Mouse (Mus musculus) embryo, embryonic 10 days (tissue): Measurements from ENCODE around the gene Lrrc43.
"Not testable (repeated sequence)": the region's sequence is repeated elsewhere in the genome, so short reads cannot be mapped to it uniquely, and the experiment has no call there.

Source experiments
- DNase-seq: peaks from one replicate; pipeline ENCODE4 v3.0.0-alpha.2; 2015; ENCODE audit warnings: low spot score

The Lrrc43 gene

DNA sequence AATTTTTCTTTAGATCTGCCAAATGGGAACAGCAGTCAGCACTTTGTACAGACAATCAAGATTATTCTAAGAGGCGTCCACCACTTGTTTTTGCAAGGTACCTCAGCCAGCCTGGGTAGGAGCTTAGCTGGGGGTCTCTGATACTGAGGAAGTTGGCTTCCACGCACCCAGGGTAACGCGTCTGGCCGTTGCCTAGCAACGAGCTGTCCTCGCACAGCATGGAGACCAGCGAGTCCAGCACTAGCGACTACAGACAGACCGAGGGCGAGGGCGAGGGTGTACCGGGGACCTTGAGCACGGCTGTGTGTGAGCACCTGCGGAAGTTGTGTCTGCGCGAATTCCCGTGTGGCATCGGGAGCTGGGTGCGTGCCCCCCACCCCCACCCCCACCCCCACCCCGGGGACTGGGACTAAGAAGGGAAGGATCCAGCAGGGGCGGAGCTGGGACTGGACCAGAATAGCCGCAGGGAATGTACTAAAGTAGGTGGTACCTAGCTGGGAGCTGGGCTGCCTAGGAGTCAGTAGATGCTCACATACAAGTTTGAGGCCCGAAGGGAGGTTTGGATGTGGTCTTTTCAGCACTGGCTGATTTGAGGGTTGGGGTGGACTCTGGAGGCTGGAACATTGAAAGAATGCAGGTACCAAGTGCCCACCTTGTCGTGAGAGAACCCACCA lies at the start of gene Lrrc43, which contains the start of gene Il31:
Gene Lrrc43, plus strand, starts transcription at position 194 of the 674 bp plus-strand sequence.
Gene Il31, minus strand, starts transcription at position 378 of the 674 bp plus-strand sequence.
- peak; percentile 85 for DNase-seq

DNA sequence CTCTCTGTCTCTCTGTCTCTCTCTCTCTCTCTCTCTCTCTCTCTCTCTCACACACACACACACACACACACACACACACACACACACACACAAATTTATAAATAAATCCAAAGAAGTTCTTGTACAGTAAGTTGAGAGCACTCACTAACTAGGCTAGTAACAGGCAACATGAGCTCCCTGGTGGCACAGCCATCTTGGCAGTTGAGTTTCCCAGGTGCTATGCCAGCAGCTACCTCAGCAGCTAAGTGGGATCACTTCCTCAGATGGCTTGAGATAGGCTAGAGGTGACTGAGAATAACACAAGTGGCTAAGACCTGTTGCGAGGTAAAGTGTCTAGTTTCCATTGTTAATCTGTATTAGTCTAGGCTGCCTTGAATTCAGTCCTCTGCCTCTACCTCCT lies 49.8 kb upstream of the Lrrc43 start:
- no peak for DNase-seq

- DNase-seq, result peak; percentile 49
Measured at GRCm38 (mm10) chr5:123439941-123440340, 49.2 kb upstream of the Lrrc43 start.

DNA sequence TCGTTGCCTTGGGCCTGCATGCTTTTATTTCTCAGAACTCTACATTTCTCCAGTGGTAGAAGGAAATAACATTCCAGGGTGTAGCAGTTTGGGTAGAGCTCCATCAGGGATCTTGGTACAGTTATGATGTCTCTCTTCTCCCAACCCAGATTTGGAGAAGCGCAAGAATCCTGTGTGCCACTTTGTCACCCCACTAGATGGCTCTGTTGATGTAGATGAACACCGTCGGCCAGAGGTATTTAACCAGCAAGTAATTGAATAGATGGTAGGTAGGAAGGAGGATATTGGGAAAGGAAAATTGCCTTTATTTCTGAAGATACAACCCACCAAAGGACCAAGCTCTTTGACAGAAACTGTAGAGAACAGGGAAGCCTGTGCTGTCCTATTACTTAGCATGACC lies 48.4 kb upstream of the Lrrc43 start:
- peak; percentile 21 for DNase-seq

GRCm38 (mm10) chr5:123442283-123442682 lies 46.8 kb upstream of the Lrrc43 start:
- no peak for DNase-seq

DNA sequence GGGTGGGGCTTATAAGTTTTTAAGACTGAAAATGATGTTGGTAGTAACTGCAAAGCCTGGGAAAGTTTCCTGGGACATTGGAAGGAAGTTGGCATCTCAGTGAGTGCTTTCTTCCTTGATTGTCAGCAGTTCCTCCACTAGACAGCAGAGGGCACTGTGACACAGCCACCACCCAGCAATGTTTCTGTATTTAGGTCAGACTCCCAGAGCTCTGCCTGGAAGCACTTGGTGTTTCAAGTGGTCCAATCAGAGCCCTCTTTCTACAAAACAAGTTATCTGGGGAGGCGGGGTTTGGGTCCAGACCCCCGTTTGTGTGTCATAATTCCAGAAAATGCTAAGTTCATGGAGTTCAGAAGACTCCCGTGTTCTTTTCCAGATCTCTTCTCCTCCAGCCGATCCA lies 45.0 kb upstream of the Lrrc43 start:
- DNase-seq, result peak; percentile 80

DNA sequence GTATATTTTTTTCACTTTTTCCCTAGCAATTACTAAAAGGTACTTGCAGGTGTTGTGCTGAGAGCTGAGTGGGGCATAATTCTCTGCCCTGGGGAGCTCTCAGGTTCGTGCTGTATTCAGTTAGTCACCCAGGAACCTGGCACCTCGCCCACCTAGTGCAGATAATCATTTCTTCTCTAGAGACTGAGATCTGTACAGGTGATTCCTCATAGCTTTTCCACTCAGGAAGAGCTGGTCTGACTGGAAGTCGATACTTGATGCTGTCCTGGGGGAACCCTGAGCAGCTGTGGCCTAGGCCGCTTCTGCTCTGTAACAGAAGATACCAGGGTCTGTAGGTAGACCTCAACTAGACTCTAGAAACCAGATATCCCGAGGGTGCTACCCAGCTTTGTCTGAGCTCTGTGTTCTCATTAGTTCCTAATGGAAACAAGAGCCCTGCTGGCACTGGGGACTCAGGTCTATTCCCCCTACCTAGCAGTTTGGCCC lies 44.2 kb upstream of the Lrrc43 start:
- no peak for DNase-seq

- DNase-seq, result no peak
Measured at GRCm38 (mm10) chr5:123451886-123452285, 37.2 kb upstream of the Lrrc43 start.

GRCm38 (mm10) chr5:123461420-123461819 lies 27.7 kb upstream of the Lrrc43 start:
- DNase-seq, result no peak

DNA sequence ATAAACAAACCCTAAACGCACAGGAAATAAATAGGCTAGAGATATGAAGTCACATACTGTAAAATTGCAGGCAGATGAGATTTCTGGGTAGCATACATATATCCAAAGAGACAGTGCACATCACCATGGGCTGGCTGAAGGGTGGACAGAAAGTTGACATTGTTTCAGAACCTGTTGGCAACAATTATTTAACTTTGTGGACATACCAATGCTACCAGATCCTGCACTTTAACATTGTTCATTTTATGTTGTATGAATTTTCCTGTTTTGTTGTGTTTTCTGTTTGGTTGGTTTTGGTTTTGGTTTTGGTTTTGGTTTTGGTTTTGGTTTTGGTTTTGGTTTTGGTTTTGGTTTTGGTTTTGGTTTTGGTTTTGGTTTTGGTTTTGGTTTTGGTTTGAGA lies 24.5 kb upstream of the Lrrc43 start:
- no peak for DNase-seq

DNA sequence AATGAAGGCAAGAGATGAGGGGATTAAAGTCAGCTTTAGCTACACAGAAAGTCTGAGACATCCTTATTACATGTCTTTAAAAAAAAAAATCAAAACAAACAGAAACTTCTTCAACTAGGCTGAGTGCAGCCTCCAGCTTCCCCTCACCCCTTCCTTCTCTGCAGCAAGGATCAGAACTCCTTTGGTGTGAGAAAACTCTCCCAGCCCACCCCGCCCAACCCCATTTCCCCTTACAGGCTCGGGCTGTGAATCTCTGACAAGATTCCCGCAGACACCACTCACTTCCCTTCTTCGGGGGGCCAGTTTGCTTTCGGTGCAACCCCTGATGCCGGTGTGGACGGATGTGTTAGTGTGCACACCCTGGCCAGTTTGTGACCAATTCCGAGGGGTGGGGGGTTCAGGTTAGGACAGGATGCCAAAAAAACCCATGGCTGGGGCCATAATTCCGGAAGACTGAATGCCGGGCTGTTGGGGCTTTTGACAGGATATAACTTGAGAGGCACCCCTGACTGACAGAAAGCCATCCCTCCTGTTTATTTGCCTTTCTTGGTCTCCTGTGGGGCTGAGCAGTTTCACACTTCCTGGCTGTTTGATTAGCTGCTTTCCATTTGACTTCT lies 18.2 kb upstream of the Lrrc43 start:
- DNase-seq, result peak; percentile 16

GRCm38 (mm10) chr5:123473817-123474216 lies 15.3 kb upstream of the Lrrc43 start:
- no peak for DNase-seq

GRCm38 (mm10) chr5:123487659-123488395 lies 1.3 kb upstream of the Lrrc43 start:
- DNase-seq, result no peak

DNA sequence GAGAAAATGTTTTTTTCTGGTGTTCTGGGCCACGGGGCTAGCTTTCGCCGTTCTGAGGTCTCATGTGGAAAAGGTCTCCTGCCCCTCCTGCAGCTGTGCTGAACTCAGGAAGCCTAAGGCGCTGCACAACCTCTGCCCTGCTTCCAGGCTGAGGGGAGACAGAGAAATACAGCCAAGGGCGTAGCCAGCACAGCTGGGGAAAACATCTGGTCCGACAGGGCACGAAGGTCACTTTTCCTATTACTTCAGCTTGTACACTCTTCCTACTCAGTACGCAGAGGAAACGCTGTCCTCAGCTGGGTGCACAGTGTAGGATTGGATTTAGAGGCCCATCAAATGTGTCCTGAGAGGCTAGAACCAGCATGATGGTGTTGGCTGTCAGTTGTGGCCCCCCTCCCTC lies 830 bp downstream of the Lrrc43 start:
- DNase-seq, result no peak

- no peak for DNase-seq
Measured at GRCm38 (mm10) chr5:123499717-123500116, 10.6 kb downstream of the Lrrc43 start.

DNA sequence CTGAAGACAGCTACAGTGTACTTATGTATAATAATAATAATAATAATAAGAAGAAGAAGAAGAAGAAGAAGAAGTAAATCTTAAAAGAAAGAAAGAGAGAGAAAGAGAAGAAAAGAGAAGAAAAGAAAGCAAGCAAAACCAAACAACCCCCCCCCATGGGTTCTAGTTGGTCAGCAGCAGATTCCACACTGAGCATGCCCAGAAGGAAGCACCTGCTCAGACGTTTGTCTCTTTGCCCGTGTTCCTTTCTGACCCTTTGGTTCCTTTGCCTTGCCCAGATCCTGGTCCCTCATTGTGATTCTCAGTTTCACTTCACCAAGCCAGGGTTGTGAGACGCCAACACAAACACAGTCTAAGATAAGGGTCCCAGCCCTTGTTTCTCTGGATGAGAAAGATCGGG lies 12.9 kb downstream of the Lrrc43 start:
- no peak for DNase-seq

DNA sequence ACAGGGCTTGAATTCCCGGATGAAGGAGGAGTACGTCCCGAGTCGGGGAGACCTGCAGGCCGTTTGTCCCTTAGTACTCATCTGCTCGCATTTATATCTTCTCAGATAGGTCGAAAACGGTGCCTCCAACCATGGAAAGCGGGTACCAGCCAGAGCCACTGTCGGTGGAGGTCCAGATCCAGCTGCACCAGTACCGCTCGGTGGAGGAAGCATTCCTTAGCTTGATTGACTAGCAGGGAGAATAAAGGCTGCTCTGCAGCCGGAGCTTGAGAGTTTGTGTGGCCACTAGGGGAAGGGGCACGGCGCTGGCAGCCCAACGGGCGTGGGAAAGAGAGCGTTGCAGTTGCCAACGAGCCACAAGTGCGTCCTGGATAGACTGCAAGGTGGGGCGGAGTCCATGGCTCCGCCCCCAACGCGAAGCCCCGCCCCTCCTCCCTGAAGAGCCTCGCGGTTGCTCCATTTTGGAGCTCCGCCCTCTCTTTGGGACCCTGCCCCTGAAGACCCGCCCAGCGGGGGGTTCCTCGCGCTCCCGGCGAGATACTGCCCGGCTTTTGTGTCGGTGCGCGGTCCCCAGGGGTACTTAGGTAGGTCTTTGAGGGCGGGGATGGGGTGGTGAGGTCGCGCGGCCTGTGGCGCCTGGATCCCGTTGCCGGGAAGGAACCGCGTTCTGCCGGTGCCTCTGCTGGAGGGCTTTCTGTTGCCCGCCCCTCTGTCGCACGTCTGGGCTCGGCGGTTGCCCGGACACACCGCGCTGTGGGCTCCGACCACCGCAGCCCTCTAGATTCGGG lies 19.0 kb downstream of the Lrrc43 start:
- peak; percentile 84 for DNase-seq

DNA sequence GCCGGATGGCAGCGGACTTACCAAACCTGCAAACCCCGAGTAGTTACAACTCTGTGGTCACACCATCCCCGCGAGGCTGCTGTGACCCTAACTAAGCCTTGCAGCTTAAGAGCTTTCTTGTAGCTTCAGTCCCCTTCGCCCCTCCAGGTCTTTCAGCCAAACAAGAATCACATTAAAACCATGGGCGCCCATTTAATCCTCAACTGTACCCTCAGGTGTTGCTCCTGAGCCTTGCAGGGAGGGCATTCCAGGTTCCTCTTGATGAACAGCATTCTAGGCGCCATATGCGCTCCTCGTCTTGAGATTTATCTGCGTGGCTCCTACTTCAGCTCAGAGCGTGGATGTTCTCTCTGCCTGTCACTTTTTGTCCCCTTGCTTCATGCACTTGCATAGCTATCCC lies 19.8 kb downstream of the Lrrc43 start:
- peak; percentile 31 for DNase-seq

- no peak for DNase-seq
Measured at GRCm38 (mm10) chr5:123510160-123510559, 21.1 kb downstream of the Lrrc43 start, which contains the start of gene B3gnt4. B3gnt4 (plus strand) TSS chr5:123510460.

DNA sequence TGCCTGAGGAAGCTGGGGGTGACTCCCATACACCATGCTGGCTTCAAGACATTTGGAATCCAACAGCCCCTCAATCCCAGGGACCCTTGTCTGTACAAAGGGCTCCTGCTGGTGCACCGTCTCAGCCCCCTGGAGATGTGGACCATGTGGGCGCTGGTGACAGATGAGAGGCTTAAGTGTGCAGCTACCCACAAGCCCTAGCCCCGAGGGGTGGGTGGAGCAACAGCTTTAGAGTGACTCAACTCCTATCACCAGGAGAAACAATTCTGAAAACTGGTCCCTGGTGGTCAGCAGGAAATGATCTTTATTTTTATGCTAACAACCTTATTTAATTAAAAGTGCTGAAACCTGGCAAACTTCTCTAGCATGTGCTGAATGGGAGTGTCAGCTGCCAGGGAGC lies 22.3 kb downstream of the Lrrc43 start:
- not testable (repeated sequence) for DNase-seq

DNA sequence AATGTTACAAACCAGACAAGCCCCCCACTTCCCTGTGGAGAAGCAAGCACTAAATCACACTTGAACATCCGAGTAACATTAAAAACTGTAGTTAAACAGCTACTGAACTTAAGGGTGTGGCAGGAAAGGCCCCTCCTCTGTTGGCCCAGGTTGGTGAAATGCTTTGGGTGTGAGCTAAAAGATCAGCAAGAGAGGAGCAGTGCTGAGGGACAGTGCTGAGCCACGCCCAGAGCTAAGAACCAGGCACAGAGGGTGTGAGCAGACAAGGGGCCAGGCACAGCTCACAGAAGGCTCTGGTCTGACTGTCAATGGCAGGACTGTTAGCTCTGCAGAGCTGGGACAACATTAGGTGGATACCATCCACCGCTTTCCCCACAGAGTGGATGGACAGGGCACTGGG lies 23.0 kb downstream of the Lrrc43 start:
- no peak for DNase-seq

- no peak for DNase-seq
Measured at GRCm38 (mm10) chr5:123514871-123515270, 25.8 kb downstream of the Lrrc43 start.
